Mouse (Mus musculus) heart, adult 2 months (tissue): ENCODE measurements at regions not wholly inside any gene's neighbourhood (a gene's known extent, or its start where the extent isn't known, plus 50 kb on each side); places are given as distances from the start of the nearest gene placed in this dataset.

Experiments
- CTCF ChIP-seq: fragments of 200-600 bp; IDR thresholded peaks from 2 replicates; pipeline ENCODE4 v1.8.1; 2022; ENCODE audit warnings: antibody characterized with exemption, mild to moderate bottlenecking, moderate library complexity
- POLR2A ChIP-seq: fragments of 200-500 bp; IDR thresholded peaks from 2 replicates; pipeline ENCODE4 v1.6.1; 2011; ENCODE audit warnings: mild to moderate bottlenecking, low read depth, low read length, control low read depth; ENCODE audit not compliant: insufficient read depth

- peak; percentile 93 for TF ChIP-seq CTCF
- no peak for TF ChIP-seq POLR2A
Observed at GRCm38 (mm10) chr5:102149481-102150129, 79.9 kb upstream of the Wdfy3 start.
